In genomic region chr5:102629362-102629771, GRCm38 (mm10) we compare ENCODE assay signal across 11 mouse cellular contexts.
DNase-seq lines count a peak whose midpoint lies in the region; ATAC-seq lines count a peak whose summit lies in the region.
"Had no signal": no experiment of that assay in that cellular context is flagged by ENCODE, and none has a peak within 500 bp of the region (broad histone marks: within the 10 kb centered on the region; RNA-seq: fewer than 3 reads in every experiment).

No protein-coding gene starts in this region.

- no peak overlapping the region for H3K4me3 ChIP-seq in heart, embryonic 12.5 days
- no peak overlapping the region for H3K4me3 ChIP-seq in brown adipose tissue, adult 24 weeks (ENCODE audit: insufficient read depth, low read depth, low read length)
- no peak overlapping the region for H3K4me3 ChIP-seq in forebrain, embryonic 10.5 days
- H3K4me3 ChIP-seq: liver, embryonic 13.5 days had no signal

- H3K4me1 ChIP-seq in heart, embryonic 12.5 days (replicated peaks), result peaks cover 3% of the 10 kb centered on the region; the same call in 1 of the 2 replicates
- H3K4me1 ChIP-seq in brown adipose tissue, adult 24 weeks (ENCODE audit: control insufficient read depth, insufficient read depth, insufficient read length, low read length), result no peaks in the 10 kb centered on the region
- H3K4me1 ChIP-seq in forebrain, embryonic 10.5 days, result no peaks in the 10 kb centered on the region
- H3K4me1 ChIP-seq: liver, embryonic 13.5 days had no signal

- no peak for ATAC-seq in heart, embryonic 12.5 days (ENCODE audit: insufficient number of reproducible peaks, low FRiP score)
- ATAC-seq: forebrain, embryonic 16.5 days had no signal

- no peak overlapping the region for H3K27ac ChIP-seq in heart, embryonic 12.5 days (ENCODE audit: poor library complexity, severe bottlenecking)
- H3K27ac ChIP-seq in brown adipose tissue, adult 24 weeks (replicated peaks; ENCODE audit: low read depth, low read length), result 0 out of 2 replicates have a peak overlapping the region, but pooled peaks have one; percentile 18
- H3K27ac ChIP-seq in forebrain, embryonic 10.5 days, result no peak overlapping the region
- H3K27ac ChIP-seq: liver, embryonic 13.5 days had no signal

- H3K4me2 ChIP-seq in heart, embryonic 12.5 days, result no peak overlapping the region
- H3K4me2 ChIP-seq: liver, embryonic 13.5 days had no signal

- 63% methylated on average over 11 of the region's 11 CpGs for WGBS in heart, embryonic 12.5 days
- 88% methylated on average over 11 of the region's 11 CpGs for WGBS in forebrain, embryonic 10.5 days

- H3K9ac ChIP-seq in heart, embryonic 12.5 days, result no peak overlapping the region
- H3K9ac ChIP-seq: liver, embryonic 13.5 days had no signal

- no peaks in the 10 kb centered on the region for H3K27me3 ChIP-seq in heart, embryonic 12.5 days (replicated peaks)
- no peaks in the 10 kb centered on the region for H3K27me3 ChIP-seq in forebrain, embryonic 10.5 days (ENCODE audit: poor library complexity, severe bottlenecking)
- H3K27me3 ChIP-seq: liver, embryonic 13.5 days had no signal

- peak; percentile 47 to 68 for DNase-seq in heart, adult 18-20 months
- DNase-seq in heart, adult 9 months (ENCODE audit: low spot score in 2 of 2), result peak; percentile 49 to 58
- peak; percentile 22 for DNase-seq in lung, postnatal 14 days
- no peak for DNase-seq in forebrain, embryonic 10.5 days (ENCODE audit: extremely low spot score, low spot score)
- DNase-seq in spleen, postnatal 14 days (ENCODE audit: low spot score in 2 of 2), result no peak
- DNase-seq in right cerebral cortex, adult 2 months (ENCODE audit: low spot score in 2 of 2), result no peak
- DNase-seq: cerebellum, adult 8-10 months; liver, embryonic 13.5 days had no signal

- H3K9me3 ChIP-seq in heart, embryonic 12.5 days (replicated peaks), result no peaks in the 10 kb centered on the region
- H3K9me3 ChIP-seq in forebrain, embryonic 10.5 days, result no peaks in the 10 kb centered on the region
- H3K9me3 ChIP-seq: liver, embryonic 13.5 days had no signal

- H3K36me3 ChIP-seq in heart, embryonic 12.5 days, result no peaks in the 10 kb centered on the region
- no peaks in the 10 kb centered on the region for H3K36me3 ChIP-seq in forebrain, embryonic 10.5 days (replicated peaks)
- H3K36me3 ChIP-seq: liver, embryonic 13.5 days had no signal

Comparison
In these comparisons a context has a peak if more than half of its experiments do, and no peak if none do; other contexts are left out.
1. DNase-seq: peak in heart, adult 18-20 months (2 of 2), heart, adult 9 months (2 of 2) and lung, postnatal 14 days (single experiment); none in forebrain, embryonic 10.5 days (single experiment), spleen, postnatal 14 days (0 of 2) and right cerebral cortex, adult 2 months (0 of 2).